8 mouse cellular contexts compared by ENCODE assay signal in genomic region chr16:11983616-11984270, GRCm38 (mm10). TPM values are rescaled to one million over a fixed set of nuclear protein-coding genes. Genes with fewer than 3 reads are reported as not detected.
DNase-seq lines count a peak whose midpoint lies in the region; ATAC-seq and TF ChIP-seq lines count a peak whose summit lies in the region.

Gene Shisa9 (plus strand): TSS chr16:11984113.

- H3K4me3 ChIP-seq in kidney, postnatal 0 days (replicated peaks; ENCODE audit: low read depth, low read length), result peak within 1 kb of the TSS; percentile 48
- H3K4me3 ChIP-seq in liver, embryonic 15.5 days (replicated peaks), result peak within 1 kb of the TSS; percentile 42

- no peak for TF ChIP-seq CTCF in kidney, postnatal 0 days (IDR thresholded peaks at IDR 0.05; ENCODE audit: low read depth)

- WGBS in kidney, postnatal 0 days, result under 1% methylated on average over 41 of the region's 42 CpGs
- WGBS in liver, embryonic 15.5 days (ENCODE audit: insufficient replicate concordance), result 1% methylated on average over 42 of the region's 42 CpGs

- H3K27me3 ChIP-seq in kidney, postnatal 0 days (ENCODE audit: insufficient read depth, low read length), result peaks cover 43% of the 10 kb centered on the region
- H3K27me3 ChIP-seq in liver, embryonic 15.5 days, result peaks cover 80% of the 10 kb centered on the region

- H3K4me1 ChIP-seq in kidney, postnatal 0 days (replicated peaks; ENCODE audit: insufficient read depth, low read length), result peaks cover 3% of the 10 kb centered on the region; the same call in 1 of the 2 replicates
- H3K4me1 ChIP-seq in liver, embryonic 15.5 days (replicated peaks), result no peaks in the 10 kb centered on the region; the same call in 1 of the 2 replicates

- no peaks in the 10 kb centered on the region for H3K36me3 ChIP-seq in kidney, postnatal 0 days (ENCODE audit: insufficient read depth, low read length)
- no peaks in the 10 kb centered on the region for H3K36me3 ChIP-seq in liver, embryonic 15.5 days (replicated peaks)

- ATAC-seq in frontal cortex, adult (ENCODE audit: low TSS enrichment), result peak; percentile 24; the same call in 1 of the 2 replicates
- peak; percentile 40 for ATAC-seq in kidney, postnatal 0 days (replicated peaks; ENCODE audit: low FRiP score, low read depth)
- ATAC-seq in liver, embryonic 15.5 days (ENCODE audit: insufficient read depth), result no peak

- no peaks in the 10 kb centered on the region for H3K9me3 ChIP-seq in kidney, postnatal 0 days (replicated peaks; ENCODE audit: low read length)
- no peaks in the 10 kb centered on the region for H3K9me3 ChIP-seq in liver, embryonic 15.5 days (replicated peaks)

- H3K4me2 ChIP-seq in kidney, postnatal 0 days (ENCODE audit: low read length), result peak within 1 kb of the TSS; percentile 95
- H3K4me2 ChIP-seq in liver, embryonic 15.5 days, result peak within 1 kb of the TSS; percentile 61

- DNase-seq in kidney, adult 9 months, result peak; percentile 3
- no peak for DNase-seq in kidney, postnatal 25 days
- peak; percentile 9 to 35 for DNase-seq in adrenal gland, postnatal 36 days
- peak; percentile 45 for DNase-seq in kidney, postnatal 0 days (ENCODE audit: low spot score)
- peak; percentile 67 for DNase-seq in right cerebral cortex, adult 18-20 months
- no peak for DNase-seq in ovary, postnatal 14 days (ENCODE audit: low spot score)

- peak within 1 kb of the TSS; percentile 1; the same call in 1 of the 2 replicates for H3K9ac ChIP-seq in kidney, postnatal 0 days (ENCODE audit: low read depth, low read length)
- no peak within 1 kb of the TSS for H3K9ac ChIP-seq in liver, embryonic 15.5 days

- H3K27ac ChIP-seq in kidney, postnatal 0 days, result no peak within 1 kb of the TSS
- H3K27ac ChIP-seq in liver, embryonic 15.5 days (replicated peaks), result no peak within 1 kb of the TSS

RNA-seq across cellular contexts. Expression of gene Shisa9, which starts in this region (rescaled TPM):
- total RNA-seq in adrenal gland, postnatal 36 days (2021), result 1 to 10 TPM; 2.2 to 2.5 TPM
- polyA plus RNA-seq in kidney, postnatal 0 days (2015; fragmentation: Nextera tagmentation; extraction: Ambion mirVana), result 0.37 and 0.51 TPM in 2 replicates
- polyA plus RNA-seq in liver, embryonic 15.5 days (2015; fragmentation: Nextera tagmentation; extraction: Ambion mirVana), result 0.24 and 0.30 TPM in 2 replicates

Comparison
In these comparisons a context has a peak if more than half of its experiments do, and no peak if none do; other contexts are left out.
1. DNase-seq: peak in kidney, adult 9 months (single experiment), adrenal gland, postnatal 36 days (2 of 2) and right cerebral cortex, adult 18-20 months (single experiment); none in kidney, postnatal 25 days (0 of 2) and ovary, postnatal 14 days (single experiment).
2. Peak in DNase-seq, ATAC-seq, H3K4me3 ChIP-seq, H3K9ac ChIP-seq and H3K4me2 ChIP-seq in kidney, postnatal 0 days; RNA of the gene not detected or under 1 TPM.